Mouse (Mus musculus): ENCODE measurements at regions not wholly inside any gene's neighbourhood (a gene's known extent, or its start where the extent isn't known, plus 50 kb on each side); places are given as distances from the start of the nearest gene placed in this dataset. TPM values are rescaled to one million over a fixed set of nuclear protein-coding genes. Genes with fewer than 3 reads are reported as not detected.
"Not testable (repeated sequence)": the region's sequence is repeated elsewhere in the genome, so short reads cannot be mapped to it uniquely, and the experiment has no call there.

DNA sequence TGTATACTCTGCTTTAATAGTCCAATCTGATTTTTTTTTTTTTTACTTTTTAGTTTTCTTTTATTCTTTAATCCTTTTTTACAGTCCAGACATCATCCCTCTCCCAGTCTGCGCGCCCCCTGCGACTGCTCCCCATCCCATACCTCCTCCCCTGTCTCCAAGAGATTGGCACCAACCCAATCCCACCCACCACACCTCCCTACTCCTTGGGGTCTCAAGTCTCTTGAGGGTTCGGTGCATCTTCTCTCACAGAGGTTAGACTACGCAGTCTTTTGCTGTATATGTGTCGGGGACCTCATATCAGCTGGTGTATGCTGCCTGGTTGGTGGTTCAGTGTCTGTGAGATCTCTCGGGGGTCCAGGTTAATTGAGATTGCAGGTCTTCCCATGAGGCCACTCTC, 93.4 kb upstream of the Meox2 start:
- not testable (repeated sequence) for H3K4me3 ChIP-seq; H3K9ac ChIP-seq; H3K9me3 ChIP-seq; H3K4me2 ChIP-seq; H3K36me3 ChIP-seq; H3K27ac ChIP-seq; H3K27me3 ChIP-seq; ATAC-seq (ENCODE audit: insufficient number of reproducible peaks, low FRiP score, low TSS enrichment, low read depth); H3K4me1 ChIP-seq
- 87% methylated on average over 7 of the region's 7 CpGs for WGBS

DNA sequence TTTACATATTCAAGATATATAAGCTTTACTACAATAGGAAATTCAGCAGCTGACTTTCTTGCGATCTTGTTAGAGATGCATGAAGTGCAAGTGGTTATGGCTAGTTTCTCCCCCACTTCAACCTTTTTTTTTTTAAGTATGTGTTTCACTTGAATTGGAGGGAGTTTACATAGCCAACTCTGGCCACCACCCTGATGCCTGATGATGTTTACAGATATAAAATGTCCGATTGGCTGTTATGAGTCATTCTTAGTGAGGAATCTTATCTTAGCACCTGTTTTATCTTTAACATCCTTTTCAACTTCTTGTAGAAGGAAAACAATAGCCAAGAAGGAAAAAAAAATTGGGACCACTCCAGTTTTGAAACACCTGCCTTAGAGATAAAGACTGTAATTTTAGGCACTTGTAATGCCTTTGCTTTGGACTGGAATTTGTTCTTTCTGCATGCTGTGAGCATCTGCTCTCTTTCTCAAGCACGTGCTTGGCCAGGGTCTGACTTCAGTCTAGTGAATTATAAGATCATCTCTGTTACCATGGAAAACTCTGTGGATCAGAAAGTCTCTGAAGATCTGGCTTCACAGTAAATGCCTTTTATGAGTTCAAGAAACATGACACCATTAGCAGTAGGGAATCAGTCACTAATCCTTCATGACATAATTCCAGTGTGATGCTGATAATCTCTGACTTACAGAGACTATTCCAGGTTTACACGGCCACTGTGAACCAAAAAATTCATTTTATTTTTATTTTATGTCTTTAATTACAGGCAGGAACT, 92.7 kb upstream of the Meox2 start:
- Histone ChIP-seq H3K4me3 (no peak overlapping the region), H3K36me3 (no peaks in the 10 kb centered on the region), H3K4me2 (no peak overlapping the region), H3K27ac (no peak overlapping the region), H3K9ac (no peak overlapping the region), H3K4me1 (no peaks in the 10 kb centered on the region), H3K27me3 (no peaks in the 10 kb centered on the region), H3K9me3 (no peaks in the 10 kb centered on the region)
- 0 out of 2 replicates have a peak, but pooled peaks have one; percentile 61 for ATAC-seq (ENCODE audit: insufficient number of reproducible peaks, low FRiP score, low TSS enrichment, low read depth)
- WGBS: 39% methylated on average over 4 of the region's 4 CpGs

DNA sequence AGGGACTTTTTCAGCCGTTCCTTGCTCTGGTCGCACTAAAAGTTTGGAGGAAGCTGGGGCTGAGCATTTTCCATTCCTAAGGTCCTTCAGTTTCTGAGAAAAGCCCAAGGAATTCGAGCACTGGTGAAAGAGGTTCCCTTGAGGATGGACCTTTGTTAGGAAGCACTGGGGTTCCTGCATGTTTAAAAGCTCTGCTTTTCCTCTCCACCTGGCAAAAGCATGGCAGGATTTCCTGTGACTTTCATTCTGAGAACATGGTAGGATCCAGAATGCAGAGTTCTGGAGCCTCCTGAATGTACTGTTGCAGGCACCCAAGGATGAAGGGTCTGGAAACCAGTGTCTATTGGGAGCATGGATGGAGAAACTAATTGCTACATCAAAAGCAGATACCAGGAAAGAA, 61.1 kb upstream of the Meox2 start:
- Histone ChIP-seq H3K27ac (no peak overlapping the region), H3K36me3 (no peaks in the 10 kb centered on the region), H3K4me2 (no peak overlapping the region), H3K4me1 (no peaks in the 10 kb centered on the region), H3K4me3 (no peak overlapping the region), H3K27me3 (no peaks in the 10 kb centered on the region), H3K9me3 (no peaks in the 10 kb centered on the region), H3K9ac (no peak overlapping the region)
- ATAC-seq (ENCODE audit: insufficient number of reproducible peaks, low FRiP score, low TSS enrichment, low read depth): no peak
- 64% methylated on average over 3 of the region's 3 CpGs for WGBS

DNA sequence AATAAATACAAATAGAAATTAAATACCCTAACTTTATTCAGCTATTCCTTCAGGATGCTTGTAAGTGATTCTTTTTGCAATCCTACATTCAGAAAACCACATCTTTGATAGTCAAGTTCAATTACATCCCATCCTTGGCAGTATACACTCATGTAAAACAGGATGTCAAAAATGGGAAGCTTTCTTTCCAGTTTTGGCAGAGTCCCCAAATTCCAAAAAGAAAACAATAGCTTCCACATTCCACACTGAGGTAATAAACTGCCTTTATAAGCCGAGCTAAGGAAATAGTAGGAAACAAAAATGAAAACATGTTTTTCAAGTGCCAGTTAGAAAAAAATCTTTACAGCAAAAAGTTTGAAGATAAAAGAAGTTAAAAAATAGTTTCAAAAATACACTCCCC, 57.7 kb upstream of the Meox2 start:
- H3K4me1 ChIP-seq: no peaks in the 10 kb centered on the region
- 9% methylated on average over 1 of the region's 1 CpGs for WGBS
- no peaks in the 10 kb centered on the region for H3K36me3 ChIP-seq
- no peak overlapping the region for H3K4me2 ChIP-seq
- H3K9ac ChIP-seq: no peak overlapping the region
- ATAC-seq (ENCODE audit: insufficient number of reproducible peaks, low FRiP score, low TSS enrichment, low read depth): no peak
- no peak overlapping the region for H3K27ac ChIP-seq
- H3K9me3 ChIP-seq: no peaks in the 10 kb centered on the region
- no peak overlapping the region for H3K4me3 ChIP-seq
- H3K27me3 ChIP-seq: no peaks in the 10 kb centered on the region

DNA sequence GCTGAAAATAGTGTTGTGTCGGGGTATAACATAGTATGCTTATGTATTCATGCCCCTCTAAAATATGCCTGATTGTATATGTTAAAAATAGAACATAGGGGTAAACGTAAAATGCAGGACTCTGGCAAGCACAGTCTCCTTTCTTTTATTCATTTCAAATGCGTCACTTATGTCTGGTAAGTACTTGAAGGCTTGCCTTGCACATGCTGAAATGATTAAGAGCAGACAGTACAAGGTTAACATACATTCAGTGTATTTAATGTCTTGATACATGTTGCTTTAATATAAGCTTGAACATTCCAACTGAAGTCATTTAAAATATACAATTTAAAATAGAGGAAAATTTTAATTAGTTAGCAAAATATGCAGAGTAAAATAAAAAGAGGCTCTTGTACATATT, 50.9 kb upstream of the Meox2 start:
- no peaks in the 10 kb centered on the region for H3K27me3 ChIP-seq
- H3K4me3 ChIP-seq: no peak overlapping the region
- 41% methylated on average over 3 of the region's 3 CpGs for WGBS
- H3K4me1 ChIP-seq: no peaks in the 10 kb centered on the region
- no peak overlapping the region for H3K9ac ChIP-seq
- no peaks in the 10 kb centered on the region for H3K9me3 ChIP-seq
- H3K36me3 ChIP-seq: no peaks in the 10 kb centered on the region
- no peak for ATAC-seq (ENCODE audit: insufficient number of reproducible peaks, low FRiP score, low TSS enrichment, low read depth)
- H3K4me2 ChIP-seq: no peak overlapping the region
- H3K27ac ChIP-seq: no peak overlapping the region

Small RNA genes in the stretch of these regions (microRNA-seq; reads per million reads assigned to microRNA genes)
- gene Gm44326 (not detected), gene Mir5099 (70.6 reads per million, percentile 45 among the genes with 10 or more reads in this experiment)

Data from limb, embryonic 15.5 days (tissue).